In the genomic region with DNA sequence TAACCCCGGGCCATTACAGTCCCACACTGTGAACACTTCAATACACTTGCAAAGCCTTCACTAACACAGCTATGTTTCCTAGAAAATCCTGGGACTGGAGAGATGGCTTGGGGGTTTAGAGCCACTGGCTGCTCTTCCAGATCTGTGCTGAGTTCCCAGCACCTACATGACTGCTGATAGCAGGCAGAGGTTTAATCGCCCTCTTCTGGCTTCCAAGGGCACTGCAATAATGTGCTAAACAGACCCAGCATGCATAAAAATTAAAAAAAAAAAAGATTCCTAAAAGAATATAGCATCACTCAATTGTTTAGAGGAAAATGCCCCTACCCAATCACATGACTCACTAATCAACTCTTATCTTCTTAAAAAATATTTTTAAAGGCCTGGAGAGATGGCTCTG, we compare ENCODE assay signal across 11 mouse cellular contexts. TPM values are rescaled to one million over a fixed set of nuclear protein-coding genes. Genes with fewer than 3 reads are reported as not detected.
DNase-seq lines count a peak whose midpoint lies in the region; ATAC-seq and TF ChIP-seq lines count a peak whose summit lies in the region.
"Had no signal": no experiment of that assay in that cellular context is flagged by ENCODE, and none has a peak within 500 bp of the region (broad histone marks: within the 10 kb centered on the region; RNA-seq: fewer than 3 reads in every experiment).

No protein-coding gene starts in this region.

- H3K4me1 ChIP-seq in heart, adult 2 months (ENCODE audit: control insufficient read depth, insufficient read depth, low read length): no peaks in the 10 kb centered on the region
- H3K4me1 ChIP-seq in spleen, adult 2 months (ENCODE audit: control insufficient read depth, insufficient read depth, insufficient read length): no peaks in the 10 kb centered on the region
- no peaks in the 10 kb centered on the region for H3K4me1 ChIP-seq in neural tube, embryonic 15.5 days
- H3K4me1 ChIP-seq: heart, embryonic 15.5 days; limb, embryonic 13.5 days had no signal

- no peak overlapping the region for H3K9ac ChIP-seq in heart, adult 2 months (ENCODE audit: low read depth, low read length)
- no peak overlapping the region for H3K9ac ChIP-seq in neural tube, embryonic 15.5 days (replicated peaks)
- H3K9ac ChIP-seq: heart, embryonic 15.5 days; limb, embryonic 13.5 days had no signal

- TF ChIP-seq POLR2A in heart, adult 2 months (IDR thresholded peaks at IDR 0.05; ENCODE audit: insufficient read depth, low read depth, low read length): no peak
- no peak for TF ChIP-seq POLR2A in spleen, adult 2 months (IDR thresholded peaks at IDR 0.05; ENCODE audit: low read depth, low read length)
- TF ChIP-seq POLR2A in brain, embryonic 14.5 days (IDR thresholded peaks at IDR 0.05; ENCODE audit: borderline replicate concordance, extremely low read depth, insufficient read depth, insufficient read length, poor library complexity, severe bottlenecking): no peak

- TF ChIP-seq CTCF in heart, adult 2 months (IDR thresholded peaks at IDR 0.05): peak; percentile 50
- peak; percentile 17; the same call in 1 of the 2 replicates for TF ChIP-seq CTCF in spleen, adult 2 months (IDR thresholded peaks at IDR 0.05; ENCODE audit: extremely low read depth, insufficient read depth, insufficient read length, insufficient replicate concordance)
- peak; percentile 34; the same call in 1 of the 2 replicates for TF ChIP-seq CTCF in brain, embryonic 14.5 days (IDR thresholded peaks at IDR 0.05; ENCODE audit: borderline replicate concordance, extremely low read depth, insufficient read depth, insufficient read length)

- H3K27me3 ChIP-seq in heart, adult 2 months (ENCODE audit: control insufficient read depth, insufficient read depth, low read length): no peaks in the 10 kb centered on the region
- H3K27me3 ChIP-seq in spleen, adult 2 months (ENCODE audit: control insufficient read depth, insufficient read depth, low read length): no peaks in the 10 kb centered on the region
- no peaks in the 10 kb centered on the region for H3K27me3 ChIP-seq in neural tube, embryonic 15.5 days (replicated peaks)
- H3K27me3 ChIP-seq: heart, embryonic 15.5 days; limb, embryonic 13.5 days had no signal

- no peak overlapping the region for H3K4me3 ChIP-seq in heart, adult 2 months
- H3K4me3 ChIP-seq in spleen, adult 2 months (ENCODE audit: extremely low read depth, insufficient read depth, insufficient read length): no peak overlapping the region
- H3K4me3 ChIP-seq in neural tube, embryonic 15.5 days (replicated peaks): no peak overlapping the region
- H3K4me3 ChIP-seq: heart, embryonic 15.5 days; limb, embryonic 13.5 days had no signal

- H3K4me2 ChIP-seq in neural tube, embryonic 15.5 days: no peak overlapping the region
- H3K4me2 ChIP-seq: heart, embryonic 15.5 days; limb, embryonic 13.5 days had no signal

- no peak for ATAC-seq in neural tube, embryonic 15.5 days (ENCODE audit: low FRiP score)

- no peak overlapping the region for H3K27ac ChIP-seq in heart, adult 2 months
- no peak overlapping the region for H3K27ac ChIP-seq in spleen, adult 2 months (ENCODE audit: insufficient read depth, low read length)
- no peak overlapping the region for H3K27ac ChIP-seq in neural tube, embryonic 15.5 days (replicated peaks)
- H3K27ac ChIP-seq: heart, embryonic 15.5 days; limb, embryonic 13.5 days had no signal

- no peaks in the 10 kb centered on the region for H3K9me3 ChIP-seq in neural tube, embryonic 15.5 days (replicated peaks)
- H3K9me3 ChIP-seq: heart, embryonic 15.5 days; limb, embryonic 13.5 days had no signal

- H3K36me3 ChIP-seq in heart, adult 2 months (ENCODE audit: control insufficient read depth, insufficient read depth, low read length): no peaks in the 10 kb centered on the region; the same call in 1 of the 2 replicates
- peaks cover 3% of the 10 kb centered on the region; the same call in 1 of the 2 replicates for H3K36me3 ChIP-seq in spleen, adult 2 months (ENCODE audit: control insufficient read depth, insufficient read depth, low read length)
- H3K36me3 ChIP-seq in neural tube, embryonic 15.5 days: peaks cover 43% of the 10 kb centered on the region

- no peak for DNase-seq in heart, adult 2 months
- no peak for DNase-seq in heart, adult 9 months (ENCODE audit: low spot score in 2 of 2)
- no peak for DNase-seq in spleen, adult 2 months (ENCODE audit: low read depth in 1 of 2, low spot score in 2 of 2)
- DNase-seq in spleen, adult 18-20 months: no peak
- DNase-seq in brain, embryonic 14.5 days (ENCODE audit: low read depth): peak; percentile 4
- peak; percentile 34 for DNase-seq in retina, embryonic 14.5 days (ENCODE audit: low spot score)
- no peak for DNase-seq in adrenal gland, postnatal 25 days
- DNase-seq: right cerebral cortex, postnatal 25 days had no signal

- WGBS in heart, adult 2 months: 65% methylated on average over 2 of the region's 2 CpGs
- 64% methylated on average over 2 of the region's 2 CpGs for WGBS in spleen, adult 2 months
- WGBS in neural tube, embryonic 15.5 days: 60% methylated on average over 2 of the region's 2 CpGs

- no peak for TF ChIP-seq EP300 in heart, adult 2 months (IDR thresholded peaks at IDR 0.05; ENCODE audit: insufficient read depth, low read depth, low read length)

- H3K79me2 ChIP-seq in heart, adult 2 months (replicated peaks; ENCODE audit: control insufficient read depth, insufficient read depth, low read length): no peaks in the 10 kb centered on the region

- intact Hi-C loops in heart, adult 2 months (cut with DNase I): no loop called here

RNA-seq across cellular contexts. Expression of gene Nkapd1, which starts 15.8 kb away (rescaled TPM):
- total RNA-seq in heart, adult 2 months (2021): 10 to 100 TPM; 11.9 to 13.2 TPM
- 3.1 and 4.6 TPM in 2 replicates for polyA plus RNA-seq in heart, adult 2 months (2012; rRNA removed)
- 4.0 and 4.4 TPM in 2 replicates for polyA plus RNA-seq in spleen, adult 2 months (2012; rRNA removed)
- 18.4 and 21.5 TPM in 2 replicates for polyA plus RNA-seq in brain, embryonic 14.5 days (2012; rRNA removed)
- 18.0 and 18.1 TPM in 2 replicates for polyA plus RNA-seq in neural tube, embryonic 15.5 days (2015; fragmentation: Nextera tagmentation; extraction: Ambion mirVana)
- 25.1 and 28.6 TPM in 2 replicates for total RNA-seq in adrenal gland, postnatal 25 days (2021)

RNA-seq across cellular contexts. Expression of gene Pih1d2, which starts 15.9 kb away (rescaled TPM):
- total RNA-seq in heart, adult 2 months (2021): under 1 TPM in 1 of 2 experiments, not detected in 1; 0.31 TPM
- polyA plus RNA-seq in heart, adult 2 months (2012; rRNA removed): 0.50 and 0.66 TPM in 2 replicates
- 0.07 and 0.18 TPM in 2 replicates for polyA plus RNA-seq in spleen, adult 2 months (2012; rRNA removed)
- polyA plus RNA-seq in brain, embryonic 14.5 days (2012; rRNA removed): 4.6 and 5.1 TPM in 2 replicates
- 4.1 and 4.6 TPM in 2 replicates for polyA plus RNA-seq in neural tube, embryonic 15.5 days (2015; fragmentation: Nextera tagmentation; extraction: Ambion mirVana)
- total RNA-seq in adrenal gland, postnatal 25 days (2021): 2.2 and 5.4 TPM in 2 replicates

RNA-seq across cellular contexts. Expression of gene Dlat, which starts 26.5 kb away (rescaled TPM):
- 100 to 1,000 TPM; 364 to 415 TPM for total RNA-seq in heart, adult 2 months (2021)
- 175 and 243 TPM in 2 replicates for polyA plus RNA-seq in heart, adult 2 months (2012; rRNA removed)
- 4.9 and 5.2 TPM in 2 replicates for polyA plus RNA-seq in spleen, adult 2 months (2012; rRNA removed)
- polyA plus RNA-seq in brain, embryonic 14.5 days (2012; rRNA removed): 25.4 and 32.9 TPM in 2 replicates
- 58.6 and 61.7 TPM in 2 replicates for polyA plus RNA-seq in neural tube, embryonic 15.5 days (2015; fragmentation: Nextera tagmentation; extraction: Ambion mirVana)
- 126 and 129 TPM in 2 replicates for total RNA-seq in adrenal gland, postnatal 25 days (2021)

RNA-seq across cellular contexts. Expression of gene Timm8b, which starts 29.3 kb away (rescaled TPM):
- 100 to 1,000 TPM; 251 to 294 TPM for total RNA-seq in heart, adult 2 months (2021)
- polyA plus RNA-seq in heart, adult 2 months (2012; rRNA removed): 289 and 341 TPM in 2 replicates
- polyA plus RNA-seq in spleen, adult 2 months (2012; rRNA removed): 39.0 and 67.3 TPM in 2 replicates
- 302 and 372 TPM in 2 replicates for polyA plus RNA-seq in brain, embryonic 14.5 days (2012; rRNA removed)
- polyA plus RNA-seq in neural tube, embryonic 15.5 days (2015; fragmentation: Nextera tagmentation; extraction: Ambion mirVana): 341 and 407 TPM in 2 replicates
- 189 and 190 TPM in 2 replicates for total RNA-seq in adrenal gland, postnatal 25 days (2021)

RNA-seq across cellular contexts. Expression of gene Sdhd, which starts 29.4 kb away (rescaled TPM):
- total RNA-seq in heart, adult 2 months (2021): 100 to 1,000 TPM; 593 to 673 TPM
- polyA plus RNA-seq in heart, adult 2 months (2012; rRNA removed): 722 and 984 TPM in 2 replicates
- 70.6 and 73.2 TPM in 2 replicates for polyA plus RNA-seq in spleen, adult 2 months (2012; rRNA removed)
- 141 and 178 TPM in 2 replicates for polyA plus RNA-seq in brain, embryonic 14.5 days (2012; rRNA removed)
- 298 and 311 TPM in 2 replicates for polyA plus RNA-seq in neural tube, embryonic 15.5 days (2015; fragmentation: Nextera tagmentation; extraction: Ambion mirVana)
- 234 and 247 TPM in 2 replicates for total RNA-seq in adrenal gland, postnatal 25 days (2021)

Comparison
In these comparisons a context has a peak if more than half of its experiments do, and no peak if none do; other contexts are left out.
1. DNase-seq: peak in brain, embryonic 14.5 days (single experiment) and retina, embryonic 14.5 days (single experiment); none in heart, adult 2 months (0 of 2), heart, adult 9 months (0 of 2), spleen, adult 2 months (0 of 2), spleen, adult 18-20 months (0 of 2) and adrenal gland, postnatal 25 days (single experiment).
2. Peak in every context shown above with its lines, with median percentiles within 50 percentile points of each other: CTCF ChIP-seq.